Comparison of ENCODE assay signal across 25 mouse cellular contexts in the genomic region with DNA sequence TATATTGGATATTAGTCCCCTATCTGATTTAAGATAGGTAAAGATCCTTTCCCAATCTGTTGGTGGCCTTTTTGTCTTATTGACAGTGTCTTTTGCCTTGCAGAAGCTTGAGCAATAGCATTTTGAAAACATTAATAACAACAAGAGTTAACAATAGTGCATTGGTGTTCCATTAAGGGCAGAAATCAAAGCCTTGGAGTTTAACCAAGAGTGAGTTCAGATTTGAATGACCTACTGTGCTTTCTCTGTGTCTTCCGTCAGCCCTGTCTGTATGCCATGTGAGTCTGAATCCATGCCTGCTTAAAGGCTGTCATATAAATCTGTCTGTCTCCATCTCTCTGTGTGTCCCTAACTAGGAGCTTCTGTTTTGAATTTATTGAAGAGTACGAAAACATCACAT. TPM values are rescaled to one million over a fixed set of nuclear protein-coding genes. Genes with fewer than 3 reads are reported as not detected.
"Had no signal": no experiment of that assay in that cellular context is flagged by ENCODE, and none has a peak within 500 bp of the region (broad histone marks: within the 10 kb centered on the region; RNA-seq: fewer than 3 reads in every experiment).

No protein-coding gene starts in this region.

- H3K36me3 ChIP-seq: neural tube, embryonic 13.5 days; neural tube, embryonic 15.5 days; stomach, embryonic 15.5 days had no signal

- H3K4me3 ChIP-seq: neural tube, embryonic 13.5 days; neural tube, embryonic 15.5 days; stomach, embryonic 15.5 days had no signal

- H3K27ac ChIP-seq: neural tube, embryonic 13.5 days; neural tube, embryonic 15.5 days; stomach, embryonic 15.5 days; stomach, postnatal 0 days had no signal

- H3K4me1 ChIP-seq: neural tube, embryonic 13.5 days; neural tube, embryonic 15.5 days; stomach, embryonic 15.5 days had no signal

- H3K27me3 ChIP-seq: neural tube, embryonic 13.5 days; neural tube, embryonic 15.5 days; stomach, embryonic 15.5 days had no signal

- DNase-seq: retina, postnatal 1 day; right cerebral cortex, adult 18-20 months; right cerebral cortex, postnatal 14 days; right cerebral cortex, postnatal 25 days; right cerebral cortex, postnatal 4 days; spleen, adult 18-20 months; thymus, adult 18-20 months; thymus, adult 2 months; thymus, postnatal 14 days; thymus, postnatal 25 days; thymus, postnatal 36 days; thymus, postnatal 4 days had no signal

- H3K4me2 ChIP-seq: neural tube, embryonic 13.5 days; neural tube, embryonic 15.5 days; stomach, embryonic 15.5 days had no signal

- H3K9ac ChIP-seq: neural tube, embryonic 13.5 days; neural tube, embryonic 15.5 days; stomach, embryonic 15.5 days had no signal

- H3K9me3 ChIP-seq: neural tube, embryonic 13.5 days; neural tube, embryonic 15.5 days; stomach, embryonic 15.5 days had no signal

RNA-seq across cellular contexts. Expression of a gene that starts 3.5 kb away (rescaled TPM):
- total RNA-seq: neutrophil, adult 5-6 weeks had no signal
- polyA plus RNA-seq: small intestine, adult 2 months; spleen, adult 2 months; stomach, embryonic 14.5 days; stomach, embryonic 16.5 days; testis, adult 2 months; thymus, adult 2 months; thymus, postnatal 0 days; urinary bladder, adult 2 months had no signal

RNA-seq across cellular contexts. Expression of a gene that starts 29.2 kb away (rescaled TPM):
- total RNA-seq: neutrophil, adult 5-6 weeks had no signal
- polyA plus RNA-seq: neural tube, embryonic 13.5 days; neural tube, embryonic 14.5 days; neural tube, embryonic 15.5 days; small intestine, adult 2 months; spleen, adult 2 months had no signal

RNA-seq across cellular contexts. Expression of a gene that starts 56.3 kb away (rescaled TPM):
- total RNA-seq: neutrophil, adult 5-6 weeks had no signal
- polyA plus RNA-seq: small intestine, adult 2 months; thymus, postnatal 0 days had no signal
